Mouse (Mus musculus) heart, adult 2 months (tissue): ENCODE results near the gene Olfr774.
"Not testable (repeated sequence)": the region's sequence is repeated elsewhere in the genome, so short reads cannot be mapped to it uniquely, and the experiment has no call there.

Experiments
- CTCF ChIP-seq: fragments of 200-600 bp; IDR thresholded peaks from 2 replicates; pipeline ENCODE4 v1.8.1; 2022; ENCODE audit warnings: antibody characterized with exemption, mild to moderate bottlenecking, moderate library complexity
- EP300 ChIP-seq: fragments of 200-500 bp; IDR thresholded peaks from 2 replicates; pipeline ENCODE4 v1.6.1; 2011; ENCODE audit warnings: low read depth, low read length, control low read depth; ENCODE audit not compliant: insufficient read depth
- POLR2A ChIP-seq: fragments of 200-500 bp; IDR thresholded peaks from 2 replicates; pipeline ENCODE4 v1.6.1; 2011; ENCODE audit warnings: mild to moderate bottlenecking, low read depth, low read length, control low read depth; ENCODE audit not compliant: insufficient read depth

GRCm38 (mm10) chr10:129187319-129187718 is 48.7 kb upstream of the Olfr774 start, which contains the start of gene Olfr773:
- TF ChIP-seq CTCF, EP300, POLR2A: not testable (repeated sequence)
